ENCODE assay signal across 25 mouse cellular contexts in genomic region chr11:110436998-110437397, GRCm38 (mm10). TPM values are rescaled to one million over a fixed set of nuclear protein-coding genes. Genes with fewer than 3 reads are reported as not detected.
A peak's percentile ranks its signal among the peaks of the same experiment; 100 is the strongest.
DNase-seq lines count a peak whose midpoint lies in the region; ATAC-seq lines count a peak whose summit lies in the region.
"Had no signal": no experiment of that assay in that cellular context is flagged by ENCODE, and none has a peak within 500 bp of the region (broad histone marks: within the 10 kb centered on the region; RNA-seq: fewer than 3 reads in every experiment).

No protein-coding gene starts in this region.

- H3K4me1 ChIP-seq in forebrain, embryonic 14.5 days (ENCODE audit: control insufficient read depth, insufficient read depth, low read length), result peaks cover 2% of the 10 kb centered on the region; the same call in 1 of the 2 replicates
- H3K4me1 ChIP-seq in forebrain, embryonic 10.5 days, result peaks cover 25% of the 10 kb centered on the region
- peaks cover 33% of the 10 kb centered on the region for H3K4me1 ChIP-seq in limb, embryonic 12.5 days (replicated peaks)
- peaks cover 36% of the 10 kb centered on the region for H3K4me1 ChIP-seq in limb, embryonic 10.5 days
- peaks cover 4% of the 10 kb centered on the region; the same call in 1 of the 2 replicates for H3K4me1 ChIP-seq in midbrain, embryonic 16.5 days (ENCODE audit: control insufficient read depth, insufficient read depth, low read length)
- no peaks in the 10 kb centered on the region; the same call in 1 of the 2 replicates for H3K4me1 ChIP-seq in midbrain, embryonic 11.5 days (ENCODE audit: control insufficient read depth, insufficient read depth, low read length)
- H3K4me1 ChIP-seq in kidney, embryonic 16.5 days (ENCODE audit: insufficient read depth, low read length), result peaks cover 7% of the 10 kb centered on the region
- H3K4me1 ChIP-seq: intestine, embryonic 15.5 days had no signal

- no peaks in the 10 kb centered on the region for H3K27me3 ChIP-seq in forebrain, embryonic 14.5 days (replicated peaks; ENCODE audit: control insufficient read depth, insufficient read depth, low read length)
- H3K27me3 ChIP-seq in forebrain, embryonic 10.5 days (ENCODE audit: poor library complexity, severe bottlenecking), result no peaks in the 10 kb centered on the region
- H3K27me3 ChIP-seq in limb, embryonic 12.5 days, result no peaks in the 10 kb centered on the region
- H3K27me3 ChIP-seq in limb, embryonic 10.5 days (ENCODE audit: low read depth, poor library complexity, severe bottlenecking), result no peaks in the 10 kb centered on the region
- no peaks in the 10 kb centered on the region for H3K27me3 ChIP-seq in midbrain, embryonic 16.5 days (ENCODE audit: control insufficient read depth, insufficient read depth, low read depth, low read length)
- H3K27me3 ChIP-seq in midbrain, embryonic 11.5 days (ENCODE audit: control insufficient read depth, insufficient read depth, low read length), result no peaks in the 10 kb centered on the region
- no peaks in the 10 kb centered on the region for H3K27me3 ChIP-seq in kidney, embryonic 16.5 days (ENCODE audit: insufficient read depth, low read length)
- H3K27me3 ChIP-seq: embryonic facial prominence, embryonic 13.5 days; hindbrain, embryonic 13.5 days; intestine, embryonic 15.5 days had no signal

- 0 out of 2 replicates have a peak overlapping the region, but pooled peaks have one; percentile 13 for H3K9ac ChIP-seq in forebrain, embryonic 14.5 days (ENCODE audit: low read length)
- no peak overlapping the region for H3K9ac ChIP-seq in limb, embryonic 12.5 days (replicated peaks)
- H3K9ac ChIP-seq in midbrain, embryonic 16.5 days (ENCODE audit: low read depth, low read length), result peak overlapping the region; percentile 17; the same call in 1 of the 2 replicates
- H3K9ac ChIP-seq in midbrain, embryonic 11.5 days (ENCODE audit: low read length), result no peak overlapping the region
- no peak overlapping the region for H3K9ac ChIP-seq in kidney, embryonic 16.5 days (replicated peaks; ENCODE audit: low read length)
- H3K9ac ChIP-seq: embryonic facial prominence, embryonic 13.5 days; hindbrain, embryonic 13.5 days; intestine, embryonic 15.5 days had no signal

- no peaks in the 10 kb centered on the region for H3K36me3 ChIP-seq in forebrain, embryonic 14.5 days (ENCODE audit: control insufficient read depth, insufficient read depth, low read length)
- H3K36me3 ChIP-seq in forebrain, embryonic 10.5 days (replicated peaks), result peaks cover 41% of the 10 kb centered on the region
- H3K36me3 ChIP-seq in limb, embryonic 12.5 days, result peaks cover 22% of the 10 kb centered on the region
- peaks cover 47% of the 10 kb centered on the region for H3K36me3 ChIP-seq in limb, embryonic 10.5 days
- 0 out of 2 replicates have a peak, but pooled peaks cover 3% of the 10 kb centered on the region for H3K36me3 ChIP-seq in midbrain, embryonic 16.5 days (ENCODE audit: control insufficient read depth, insufficient read depth, low read length)
- no peaks in the 10 kb centered on the region for H3K36me3 ChIP-seq in midbrain, embryonic 11.5 days (ENCODE audit: control insufficient read depth, insufficient read depth, low read length)
- H3K36me3 ChIP-seq in kidney, embryonic 16.5 days (ENCODE audit: insufficient read depth, low read length), result peaks cover 6% of the 10 kb centered on the region; the same call in 1 of the 2 replicates
- H3K36me3 ChIP-seq: hindbrain, embryonic 13.5 days; intestine, embryonic 15.5 days had no signal

- H3K4me2 ChIP-seq in forebrain, embryonic 14.5 days (ENCODE audit: low read length), result no peak overlapping the region
- no peak overlapping the region for H3K4me2 ChIP-seq in limb, embryonic 12.5 days
- peak overlapping the region; percentile 32 for H3K4me2 ChIP-seq in midbrain, embryonic 16.5 days (ENCODE audit: low read length)
- H3K4me2 ChIP-seq in midbrain, embryonic 11.5 days, result no peak overlapping the region
- no peak overlapping the region for H3K4me2 ChIP-seq in kidney, embryonic 16.5 days (replicated peaks; ENCODE audit: low read depth, low read length)
- H3K4me2 ChIP-seq: embryonic facial prominence, embryonic 13.5 days; heart, embryonic 11.5 days; hindbrain, embryonic 13.5 days; intestine, embryonic 15.5 days had no signal

- no peak overlapping the region for H3K4me3 ChIP-seq in forebrain, embryonic 14.5 days (ENCODE audit: low read depth, low read length)
- no peak overlapping the region for H3K4me3 ChIP-seq in forebrain, embryonic 10.5 days
- no peak overlapping the region for H3K4me3 ChIP-seq in limb, embryonic 12.5 days (replicated peaks)
- no peak overlapping the region for H3K4me3 ChIP-seq in limb, embryonic 10.5 days
- H3K4me3 ChIP-seq in midbrain, embryonic 16.5 days (ENCODE audit: low read depth, low read length), result no peak overlapping the region
- no peak overlapping the region for H3K4me3 ChIP-seq in midbrain, embryonic 11.5 days (ENCODE audit: low read depth, low read length)
- H3K4me3 ChIP-seq in kidney, embryonic 16.5 days (ENCODE audit: low read length), result no peak overlapping the region
- H3K4me3 ChIP-seq: embryonic facial prominence, embryonic 10.5 days; embryonic facial prominence, embryonic 13.5 days; erythroblast, embryonic 14.5 days; gastrocnemius, adult 2 months; hindbrain, embryonic 10.5 days; hindbrain, embryonic 13.5 days; intestine, embryonic 15.5 days had no signal

- DNase-seq in forebrain, embryonic 14.5 days (ENCODE audit: low spot score), result no peak
- DNase-seq in forebrain, embryonic 10.5 days (ENCODE audit: extremely low spot score, low spot score), result no peak
- DNase-seq in limb, embryonic 10.5 days (ENCODE audit: low spot score), result no peak
- no peak for DNase-seq in midbrain, embryonic 11.5 days (ENCODE audit: low spot score, missing footprints)
- DNase-seq: adrenal gland, adult 2 months; adrenal gland, postnatal 14 days; B cell, adult 2 months; cerebellum, adult 11-12 months; cerebellum, adult 8-10 months; cerebellum, postnatal 36 days; embryo, embryonic 11 days; gastrocnemius, adult 2 months; gastrocnemius, postnatal 14 days; heart, adult 11 months had no signal

- 20% methylated on average over 12 of the region's 12 CpGs for WGBS in forebrain, embryonic 14.5 days
- WGBS in forebrain, embryonic 10.5 days, result 26% methylated on average over 12 of the region's 12 CpGs
- WGBS in limb, embryonic 12.5 days, result 77% methylated on average over 12 of the region's 12 CpGs
- 86% methylated on average over 12 of the region's 12 CpGs for WGBS in limb, embryonic 10.5 days
- 12% methylated on average over 12 of the region's 12 CpGs for WGBS in midbrain, embryonic 16.5 days
- 22% methylated on average over 12 of the region's 12 CpGs for WGBS in midbrain, embryonic 11.5 days
- WGBS in kidney, embryonic 16.5 days, result 86% methylated on average over 12 of the region's 12 CpGs

- no peaks in the 10 kb centered on the region for H3K9me3 ChIP-seq in forebrain, embryonic 14.5 days (replicated peaks; ENCODE audit: control insufficient read depth, low read length)
- H3K9me3 ChIP-seq in forebrain, embryonic 10.5 days, result 0 out of 2 replicates have a peak, but pooled peaks cover 8% of the 10 kb centered on the region
- 0 out of 2 replicates have a peak, but pooled peaks cover 2% of the 10 kb centered on the region for H3K9me3 ChIP-seq in limb, embryonic 12.5 days
- H3K9me3 ChIP-seq in limb, embryonic 10.5 days (replicated peaks), result no peaks in the 10 kb centered on the region
- no peaks in the 10 kb centered on the region for H3K9me3 ChIP-seq in midbrain, embryonic 16.5 days (replicated peaks; ENCODE audit: control insufficient read depth, low read length, poor library complexity, severe bottlenecking)
- H3K9me3 ChIP-seq in midbrain, embryonic 11.5 days (ENCODE audit: control insufficient read depth, low read length), result no peaks in the 10 kb centered on the region; the same call in 1 of the 2 replicates
- no peaks in the 10 kb centered on the region for H3K9me3 ChIP-seq in kidney, embryonic 16.5 days (ENCODE audit: low read length)
- H3K9me3 ChIP-seq: embryonic facial prominence, embryonic 13.5 days; hindbrain, embryonic 13.5 days; intestine, embryonic 15.5 days had no signal

- no peak overlapping the region for H3K27ac ChIP-seq in forebrain, embryonic 14.5 days (ENCODE audit: low read depth, low read length)
- no peak overlapping the region for H3K27ac ChIP-seq in forebrain, embryonic 10.5 days
- H3K27ac ChIP-seq in limb, embryonic 12.5 days, result 0 out of 2 replicates have a peak overlapping the region, but pooled peaks have one; percentile 18
- no peak overlapping the region for H3K27ac ChIP-seq in limb, embryonic 10.5 days
- no peak overlapping the region for H3K27ac ChIP-seq in midbrain, embryonic 16.5 days (ENCODE audit: low read length)
- H3K27ac ChIP-seq in midbrain, embryonic 11.5 days (ENCODE audit: low read depth, low read length), result no peak overlapping the region
- no peak overlapping the region for H3K27ac ChIP-seq in kidney, embryonic 16.5 days (ENCODE audit: low read length)
- H3K27ac ChIP-seq: embryonic facial prominence, embryonic 10.5 days; embryonic facial prominence, embryonic 13.5 days; gastrocnemius, adult 2 months; hindbrain, embryonic 10.5 days; hindbrain, embryonic 13.5 days; intestine, embryonic 15.5 days had no signal

- no peak for ATAC-seq in forebrain, embryonic 14.5 days
- no peak for ATAC-seq in limb, embryonic 12.5 days (ENCODE audit: insufficient number of reproducible peaks, insufficient read depth, low FRiP score, low TSS enrichment, low read depth)
- ATAC-seq in midbrain, embryonic 16.5 days, result no peak
- no peak for ATAC-seq in midbrain, embryonic 11.5 days (ENCODE audit: low FRiP score)
- no peak for ATAC-seq in kidney, embryonic 16.5 days (ENCODE audit: low FRiP score, low TSS enrichment)
- ATAC-seq: hindbrain, embryonic 16.5 days; intestine, embryonic 15.5 days had no signal

RNA-seq across cellular contexts. Expression of gene Map2k6, which starts 38.1 kb away (rescaled TPM):
- polyA plus RNA-seq in forebrain, embryonic 14.5 days (2014; fragmentation: Nextera tagmentation; extraction: Ambion mirVana), result 46.9 and 50.9 TPM in 2 replicates
- polyA plus RNA-seq in forebrain, embryonic 10.5 days (2016; fragmentation: Nextera tagmentation; extraction: Ambion mirVana), result 36.0 and 42.6 TPM in 2 replicates
- 49.2 TPM in 2 replicates for polyA plus RNA-seq in limb, embryonic 12.5 days (2016; fragmentation: Nextera tagmentation; extraction: Ambion mirVana)
- 46.6 and 49.1 TPM in 2 replicates for polyA plus RNA-seq in limb, embryonic 10.5 days (2016; fragmentation: Nextera tagmentation; extraction: Ambion mirVana)
- 22.1 and 23.4 TPM in 2 replicates for polyA plus RNA-seq in midbrain, embryonic 16.5 days (2015; fragmentation: Nextera tagmentation; extraction: Ambion mirVana)
- polyA plus RNA-seq in midbrain, embryonic 11.5 days (2014; fragmentation: Nextera tagmentation; extraction: Ambion mirVana), result 37.1 and 38.7 TPM in 2 replicates
- polyA plus RNA-seq in kidney, embryonic 16.5 days (2015; fragmentation: Nextera tagmentation; extraction: Ambion mirVana), result 23.2 and 23.8 TPM in 2 replicates
- polyA plus RNA-seq: erythroblast, embryonic 14.5 days had no signal

Comparison
In these comparisons a context has a peak if more than half of its experiments do, and no peak if none do; other contexts are left out.
1. H3K9ac ChIP-seq: peak in forebrain, embryonic 14.5 days (single experiment) and midbrain, embryonic 16.5 days (single experiment); none in limb, embryonic 12.5 days (single experiment), midbrain, embryonic 11.5 days (single experiment) and kidney, embryonic 16.5 days (single experiment).